Mouse (Mus musculus) hematopoietic stem cell, adult 5-6 weeks (primary cell): ENCODE measurements around the gene Slit3. TPM values are rescaled to one million over a fixed set of nuclear protein-coding genes. Genes with fewer than 3 reads are reported as not detected.
A peak's percentile ranks its signal among the peaks of the same experiment; 100 is the strongest.

Experiments used
- ATAC-seq, 2 experiments: fragments of 125-278 bp in 1 of 2; replicated peaks in 1 of 2; 2 replicates each; pipeline ENCODE4 v1.8.0; 2016 to 2017; ENCODE audit warnings: inconsistent platforms in 2 of 2, mild to moderate bottlenecking in 2 of 2, moderate number of reproducible peaks in 2 of 2, low read depth in 1 of 2, moderate TSS enrichment in 1 of 2; ENCODE audit not compliant: low FRiP score in 2 of 2, poor library complexity in 2 of 2, severe bottlenecking in 2 of 2, insufficient read depth in 1 of 2, low TSS enrichment in 1 of 2
- total RNA-seq: library from RNA; stranded (forward); fragments of 172-1452, 232-1000 nt; gene quantifications from 2 replicates; pipeline ENCODE4 v1.2.3, GENCODE M21; 2017

Gene Slit3
- total RNA-seq, 1 experiment from 2014 or later, result not detected

DNA sequence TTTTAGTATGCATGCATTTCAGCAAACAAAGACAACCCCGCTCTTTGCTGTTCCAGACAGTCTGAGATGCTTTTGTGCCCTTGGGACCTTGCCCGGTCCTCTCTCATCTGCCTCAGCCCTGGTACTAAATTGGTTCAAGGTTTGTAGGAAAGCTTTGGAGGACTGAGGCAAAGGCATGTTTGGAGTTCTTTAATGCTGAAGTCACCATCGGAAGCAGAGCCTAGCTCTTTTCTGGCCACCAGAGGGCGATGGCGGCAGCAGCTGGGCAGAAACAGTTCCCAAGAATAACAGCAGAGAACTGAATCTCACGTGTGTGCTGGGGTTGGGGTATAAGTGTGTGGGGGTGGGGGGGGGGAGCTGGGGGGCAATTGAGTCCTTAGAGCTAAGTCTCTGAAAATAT, 1.7 kb upstream of the Slit3 start:
- peak in 1 of 2 experiments; percentile 62; a peak in 1 of 4 replicates for ATAC-seq

DNA sequence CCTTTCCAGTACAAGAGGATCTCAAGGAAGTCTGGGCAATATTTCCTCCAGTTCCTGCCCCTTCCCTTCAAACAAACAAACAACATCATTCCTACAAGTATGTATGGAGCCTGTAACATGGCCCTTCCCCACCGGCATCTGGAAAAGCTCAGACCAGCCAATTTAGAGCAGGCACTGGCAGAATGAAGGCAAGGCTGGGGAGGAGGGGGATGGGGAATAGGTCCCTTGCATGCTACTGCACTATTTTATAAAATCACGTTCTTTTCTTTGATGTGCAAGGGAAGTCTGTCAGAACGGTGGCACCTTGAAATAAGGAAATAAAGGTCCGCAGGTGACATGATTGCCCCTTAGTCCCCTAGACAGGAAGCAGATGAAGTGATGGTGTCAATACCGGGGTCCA, 948 bp upstream of the Slit3 start:
- no peak for ATAC-seq

DNA sequence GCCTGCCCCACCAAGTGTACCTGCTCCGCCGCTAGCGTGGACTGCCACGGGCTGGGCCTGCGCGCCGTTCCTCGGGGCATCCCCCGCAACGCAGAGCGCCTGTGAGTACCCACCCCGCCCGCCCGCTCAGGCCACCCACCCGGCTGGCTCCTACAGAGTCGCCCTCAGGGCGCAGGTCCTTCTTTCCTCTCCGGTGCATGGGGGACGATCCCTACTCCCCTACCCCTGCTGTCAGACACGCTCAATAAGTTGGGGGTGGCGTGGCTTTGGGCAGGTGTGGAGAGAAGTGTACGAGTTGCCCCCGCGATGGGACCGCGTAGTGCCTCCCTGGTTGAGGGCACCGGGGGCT, 561 bp downstream of the Slit3 start:
- no peak for ATAC-seq

DNA sequence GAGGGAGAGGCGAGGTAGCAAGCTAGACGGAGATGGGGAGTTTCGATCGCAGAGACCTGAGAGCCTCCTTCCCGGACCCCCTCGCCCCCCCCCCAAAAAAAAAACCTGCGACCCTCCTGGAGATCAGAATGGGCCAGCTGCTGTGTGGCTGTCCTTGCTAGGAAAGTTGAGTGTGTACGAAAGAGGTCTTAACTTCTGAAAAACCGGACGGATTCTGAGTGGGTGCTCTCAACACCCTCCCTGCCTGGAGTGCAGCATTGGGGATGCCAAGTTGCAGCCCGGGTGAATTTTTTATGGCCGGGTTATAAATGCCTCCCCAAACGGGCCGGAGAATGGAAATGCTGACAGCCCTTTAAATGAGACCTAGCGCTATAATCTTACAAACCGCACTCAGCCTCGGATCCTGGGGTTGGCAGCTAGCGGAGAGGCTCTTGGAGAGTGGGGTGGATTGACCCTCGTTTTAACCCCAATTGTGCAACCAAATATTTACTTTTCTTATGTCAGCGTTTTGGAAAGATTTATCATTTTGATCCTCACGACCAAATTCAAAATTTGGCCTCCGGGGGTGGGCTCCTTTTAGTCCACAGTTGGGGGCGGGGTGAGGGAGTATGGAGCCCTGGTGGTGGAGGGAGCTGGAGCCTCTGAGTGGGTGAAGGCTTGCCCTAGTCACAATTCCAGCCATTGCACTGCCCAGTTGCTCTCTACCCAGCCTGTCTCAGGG, 1.2 kb downstream of the Slit3 start:
- ATAC-seq, result no peak

DNA sequence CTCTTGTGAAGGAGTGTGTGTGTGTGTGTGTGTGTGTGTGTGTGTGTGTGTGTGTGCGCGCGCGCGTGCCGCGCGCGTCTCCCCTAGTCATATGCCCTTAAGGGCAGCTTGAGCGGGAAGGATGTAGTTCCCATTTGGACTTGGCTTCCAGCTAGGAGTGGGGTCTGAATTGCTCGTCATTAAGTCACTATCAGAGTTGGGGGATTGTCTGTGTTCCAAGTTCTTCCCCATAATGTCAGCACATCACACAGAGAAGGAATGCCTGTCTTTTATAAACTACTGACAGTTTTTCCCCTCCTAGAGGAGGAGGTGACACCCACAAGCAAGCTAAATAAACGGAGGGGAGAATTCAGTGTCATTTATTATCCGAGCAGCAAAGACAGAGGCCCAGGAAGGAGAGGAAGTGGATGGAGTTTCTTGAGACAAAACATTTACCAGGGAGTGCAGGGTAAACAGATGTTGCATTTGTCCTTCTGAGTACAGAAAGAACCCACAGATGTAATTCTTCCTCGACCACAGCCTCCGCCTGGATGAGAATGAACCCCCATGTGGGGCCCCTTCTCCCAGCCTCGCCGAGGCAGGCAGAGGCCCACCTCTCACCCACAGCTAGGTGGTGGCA, 3.6 kb downstream of the Slit3 start:
- ATAC-seq, result no peak

DNA sequence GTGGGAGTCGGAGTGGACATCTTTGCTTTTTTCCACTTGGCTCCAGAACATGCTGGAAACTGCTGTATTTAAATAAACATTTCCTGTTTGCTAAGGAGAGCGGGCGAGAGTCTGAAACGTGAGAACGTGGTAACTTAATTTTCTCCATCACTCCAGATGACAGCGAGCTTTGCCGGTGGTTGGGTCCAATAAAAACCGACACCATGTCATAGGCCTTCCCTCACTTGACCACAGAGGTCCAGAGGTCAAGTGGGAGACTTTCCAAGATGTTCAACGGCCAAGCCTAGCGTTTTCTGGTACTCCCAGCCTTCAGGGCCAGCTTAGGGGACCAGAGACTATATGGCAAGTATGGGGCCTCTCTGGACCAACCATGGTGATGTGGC, 4.1 kb downstream of the Slit3 start:
- ATAC-seq, result no peak

DNA sequence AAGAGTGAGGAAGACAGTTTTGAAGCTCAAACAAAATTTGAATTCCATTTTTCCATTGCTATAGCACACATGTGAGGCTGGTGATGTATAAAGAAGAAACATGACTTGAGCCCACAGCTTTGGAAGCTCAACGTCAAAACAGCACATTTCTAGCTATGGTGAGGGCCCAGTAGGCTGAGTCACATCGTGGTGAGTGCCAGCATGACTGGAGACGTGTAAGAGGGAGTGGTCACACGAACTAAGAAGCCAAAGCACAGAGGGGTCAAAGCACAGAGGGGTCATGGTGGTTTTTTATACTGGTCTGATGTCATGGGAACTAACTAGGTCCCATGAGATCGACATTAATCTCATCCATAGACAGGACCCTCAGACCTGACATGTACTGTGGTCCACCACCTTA, 10.7 kb downstream of the Slit3 start:
- no peak for ATAC-seq

DNA sequence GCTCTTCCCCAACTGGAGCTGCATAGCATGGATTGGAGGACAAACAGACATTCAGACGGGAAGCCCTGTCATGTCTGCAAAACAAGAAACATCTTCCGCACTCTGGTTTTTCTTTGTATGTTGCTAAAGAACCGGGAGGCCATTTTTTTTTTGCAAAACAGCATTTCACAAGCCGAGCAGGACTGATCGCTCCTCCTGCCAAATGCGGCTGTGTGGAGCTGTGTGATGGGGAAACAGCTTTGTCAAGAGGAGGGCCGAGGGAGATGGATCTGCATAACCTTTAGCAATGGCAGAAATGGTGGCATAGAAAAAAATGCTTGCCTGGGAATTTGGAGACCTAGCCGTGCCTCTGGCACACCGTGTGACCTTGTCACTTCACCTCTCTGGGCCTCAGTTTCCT, 15.6 kb downstream of the Slit3 start:
- no peak for ATAC-seq

DNA sequence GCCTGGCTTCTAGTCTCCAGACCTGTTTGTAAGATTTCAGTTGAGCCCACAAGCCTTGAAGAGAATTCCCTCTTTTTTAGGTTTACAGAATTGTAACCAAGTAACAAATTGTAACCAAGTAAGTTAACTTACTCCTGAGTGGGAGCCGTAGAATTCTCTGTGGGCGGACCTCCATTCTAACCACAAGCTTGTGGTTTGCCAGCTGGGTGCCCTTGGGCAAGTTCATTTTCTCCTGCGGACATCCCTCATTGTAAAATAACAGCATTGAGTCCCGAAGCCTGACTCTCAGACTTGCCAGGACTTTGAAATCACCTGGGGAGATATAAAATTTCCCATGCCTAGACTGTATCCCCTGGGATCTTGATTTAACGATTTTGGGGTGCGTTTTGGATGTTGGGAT, 19.1 kb downstream of the Slit3 start:
- ATAC-seq, result no peak

DNA sequence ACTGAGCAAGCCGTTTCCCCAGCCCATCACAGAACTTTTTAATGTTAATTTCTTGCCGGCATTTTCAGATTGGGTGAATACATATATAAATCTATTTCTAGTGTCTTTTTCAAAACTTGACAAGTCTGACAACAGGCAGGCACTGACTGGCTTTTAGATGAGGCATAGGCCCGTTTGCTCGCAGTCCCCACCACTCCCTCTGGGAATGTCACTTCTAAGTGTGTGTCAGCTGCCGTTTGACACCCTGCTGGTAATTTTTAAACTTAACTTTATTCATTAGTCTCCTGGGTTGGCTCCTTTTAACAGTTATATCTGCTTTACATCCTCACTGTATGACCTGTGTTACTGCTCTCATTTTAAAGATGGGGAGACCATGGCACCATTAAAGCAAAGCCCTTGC, 21.2 kb downstream of the Slit3 start:
- no peak for ATAC-seq

DNA sequence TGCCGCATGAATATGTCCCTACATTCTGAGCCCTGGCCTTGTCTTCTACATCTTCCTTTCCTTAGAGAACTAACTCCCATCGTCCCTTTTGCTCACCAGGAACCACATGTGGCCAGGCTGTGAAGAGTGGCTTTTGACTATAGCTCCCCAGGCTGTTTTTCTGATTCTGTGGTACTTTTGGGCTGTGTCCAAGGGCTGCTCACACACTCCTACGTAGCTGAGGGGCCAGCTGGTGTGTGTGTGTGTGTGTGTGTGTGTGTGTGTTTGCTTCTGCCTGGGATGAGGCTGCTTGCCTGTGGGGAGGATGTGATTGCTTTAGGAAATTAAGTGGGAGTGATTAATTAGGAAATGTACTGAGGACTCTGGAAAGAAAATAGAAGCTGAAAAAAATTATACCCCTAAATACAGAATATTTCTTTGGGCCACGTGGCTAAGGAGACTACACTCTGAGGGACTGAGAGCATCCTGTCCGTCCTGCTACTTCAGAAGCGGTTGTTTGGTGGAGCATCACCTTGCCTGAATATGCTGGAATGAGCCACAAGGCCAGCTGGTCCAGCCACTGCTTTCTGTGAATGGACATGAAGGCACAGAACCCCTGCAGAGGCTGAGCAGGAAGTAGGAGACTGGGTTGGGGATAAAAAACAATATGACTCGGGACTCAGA, 21.8 kb downstream of the Slit3 start:
- no peak for ATAC-seq

DNA sequence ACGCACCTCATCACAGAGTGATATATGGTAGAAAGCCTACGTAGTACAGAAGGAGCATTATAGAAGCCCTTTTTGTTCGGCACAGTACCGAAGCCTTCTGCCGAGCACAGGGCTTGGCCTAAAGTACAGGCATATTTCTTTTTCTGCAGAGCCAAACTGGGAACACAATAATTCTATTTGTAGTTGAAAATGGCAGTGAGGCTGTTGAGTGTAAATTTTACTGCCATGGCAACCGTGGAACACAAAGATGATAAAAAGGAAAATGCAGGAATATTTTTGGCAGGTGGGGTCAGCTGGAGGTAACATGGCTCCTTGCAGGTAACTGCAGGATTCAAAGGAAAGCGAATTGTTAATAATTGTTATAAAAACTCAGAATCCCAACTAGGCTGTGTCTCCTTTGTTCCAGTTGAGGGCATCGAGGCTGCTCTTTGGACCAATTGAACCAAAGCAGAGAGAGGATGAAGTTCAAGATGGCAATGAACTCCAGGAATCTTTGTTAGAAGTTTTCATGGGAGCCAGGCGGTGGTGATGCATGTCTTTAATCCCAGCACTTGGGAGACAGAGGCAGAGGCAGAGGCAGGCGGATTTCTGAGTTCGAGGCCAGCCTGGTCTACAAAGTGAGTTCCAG, 26.9 kb downstream of the Slit3 start:
- no peak for ATAC-seq

DNA sequence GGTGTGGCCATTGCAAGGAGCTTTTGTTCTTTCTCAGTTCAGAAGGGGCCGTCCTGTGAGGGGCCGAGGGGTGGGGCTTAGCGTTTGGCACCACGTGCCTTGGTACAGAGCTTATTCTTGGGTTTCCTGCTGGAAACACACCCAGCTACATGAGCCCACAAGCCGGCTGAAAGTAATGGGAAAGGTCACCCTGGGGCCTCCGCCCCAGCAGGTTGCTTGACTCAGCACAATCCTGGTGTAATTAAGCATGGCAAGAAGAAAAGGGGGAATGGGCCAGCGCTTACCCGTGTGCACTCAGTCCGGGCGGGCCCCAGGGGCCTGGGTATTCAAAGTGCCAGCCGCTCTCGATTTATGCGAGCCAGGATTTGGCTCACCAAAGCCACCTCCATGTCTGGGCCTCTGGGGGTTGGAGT, 30.5 kb downstream of the Slit3 start:
- ATAC-seq, result no peak

DNA sequence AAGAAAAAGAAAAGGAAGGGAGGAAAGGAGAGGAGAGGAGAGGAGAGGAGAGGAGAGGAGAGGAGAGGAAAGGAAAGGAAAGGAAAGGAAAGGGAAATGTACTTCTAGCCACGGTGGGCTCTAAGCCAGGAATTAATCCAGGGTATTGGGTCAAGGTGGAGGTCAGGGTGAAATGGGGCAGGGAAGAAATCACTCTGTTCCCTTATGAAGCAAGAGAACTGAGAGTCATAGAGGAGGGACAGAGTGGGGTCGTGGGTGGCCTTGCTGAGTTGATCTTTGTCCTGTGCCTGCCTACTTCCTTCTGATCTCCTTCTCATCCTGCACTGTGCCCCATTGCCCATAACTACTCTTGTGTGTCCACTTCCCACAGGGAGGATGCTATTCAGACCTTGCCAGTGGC, 31.9 kb downstream of the Slit3 start:
- ATAC-seq, result no peak

DNA sequence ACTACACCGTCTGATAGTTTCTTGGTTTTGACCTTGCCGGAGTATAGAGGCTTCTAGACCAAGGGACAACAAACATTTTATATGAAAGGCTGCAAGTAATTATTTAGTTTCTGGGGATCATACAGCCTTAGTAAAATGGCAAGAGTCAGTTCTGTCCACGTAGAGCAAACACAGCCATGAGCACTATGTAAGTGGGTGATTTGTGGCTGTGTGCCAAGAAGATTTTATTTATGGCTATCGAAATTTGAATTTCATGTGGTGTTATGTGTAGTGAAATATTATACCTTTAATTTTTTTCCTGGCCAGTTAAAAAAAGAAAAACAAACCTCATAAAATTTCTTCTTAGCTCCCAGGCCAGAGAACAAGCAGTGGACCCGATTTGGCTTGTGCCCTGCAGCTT, 33.4 kb downstream of the Slit3 start:
- ATAC-seq, result no peak

DNA sequence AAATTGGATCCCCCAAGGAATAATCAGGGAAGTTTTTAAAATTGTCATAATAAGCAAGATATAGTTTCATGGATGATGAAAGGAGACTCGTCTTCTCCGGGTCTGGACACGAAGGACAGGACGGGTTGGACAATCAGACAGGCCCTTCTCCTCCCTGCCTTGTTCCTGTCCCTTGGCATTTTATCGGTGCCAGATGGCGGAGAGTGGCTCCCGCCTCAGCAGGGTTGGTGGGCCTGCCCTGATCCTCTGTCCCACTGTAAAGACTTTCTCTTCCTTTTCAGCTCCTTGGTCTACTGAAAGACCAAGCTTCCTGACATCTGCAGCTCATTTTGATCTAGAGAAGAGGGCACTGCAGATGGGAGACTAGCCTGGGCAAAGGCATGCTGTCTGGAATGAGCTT, 34.3 kb downstream of the Slit3 start:
- ATAC-seq, result no peak

DNA sequence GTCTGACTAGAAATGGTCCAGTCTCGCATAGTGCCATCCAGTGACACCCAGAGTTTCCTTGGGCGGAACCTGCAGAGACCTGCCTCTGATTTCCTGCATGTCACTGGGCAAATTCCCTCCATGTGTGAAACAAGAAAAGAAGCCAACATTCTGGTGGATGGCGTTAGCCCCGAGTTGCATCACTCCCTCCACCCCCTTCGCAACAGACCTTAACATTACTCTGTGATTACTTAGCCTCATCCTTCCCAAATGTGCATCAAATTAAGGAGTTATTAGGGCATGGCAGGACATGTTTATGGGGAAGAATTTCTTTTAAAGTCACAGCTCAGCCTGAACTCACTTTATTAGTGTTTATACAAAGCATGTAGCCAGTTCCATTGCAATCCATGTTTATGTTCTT, 35.7 kb downstream of the Slit3 start:
- ATAC-seq, result no peak

DNA sequence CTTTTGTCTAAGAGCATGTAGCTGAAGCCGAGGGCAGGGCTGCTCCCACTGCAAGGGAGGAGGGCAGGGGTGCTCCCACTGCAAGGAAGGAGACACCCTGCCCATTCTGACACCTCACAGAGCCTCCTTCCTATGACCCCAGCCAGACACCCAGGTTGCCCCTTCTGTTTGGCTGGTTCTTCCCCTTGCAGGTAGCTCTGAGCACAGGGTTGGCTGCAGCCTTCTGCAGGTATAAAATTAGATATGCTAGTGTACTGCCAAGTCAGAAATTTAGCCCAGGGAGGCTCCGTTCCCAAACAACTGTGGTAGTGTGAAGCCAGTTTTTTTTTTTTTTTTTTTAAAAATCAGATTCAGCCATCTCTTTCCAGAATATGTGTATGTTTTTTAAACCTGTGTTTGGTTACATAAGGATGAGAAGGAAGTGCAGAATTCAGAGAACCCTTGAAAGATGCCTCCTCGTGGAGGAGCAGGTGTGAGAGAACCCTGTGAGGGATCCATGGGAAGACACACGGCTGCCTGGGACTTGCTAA, 39.7 kb downstream of the Slit3 start:
- ATAC-seq, result no peak
